Mouse (Mus musculus) CH12.LX (cell line): ENCODE measurements around the gene Pitpna. TPM values are rescaled to one million over a fixed set of nuclear protein-coding genes. Genes with fewer than 3 reads are reported as not detected.

Experiments
- DNase-seq: peaks from one replicate; pipeline ENCODE4 v3.0.0-alpha.2; 2013; ENCODE audit errors: extremely low read depth
- H3K27ac ChIP-seq: 2 replicates; pipeline ENCODE4 v1.5.1; 2012; ENCODE audit warnings: low read depth, mild to moderate bottlenecking, control low read depth, moderate library complexity; ENCODE audit not compliant: insufficient read depth
- H3K27me3 ChIP-seq: replicated peaks from 2 replicates; pipeline ENCODE3; 2012; ENCODE audit warnings: inconsistent platforms
- H3K36me3 ChIP-seq, 2 experiments: replicated peaks in 1 of 2; 2 replicates each; pipeline versions ENCODE3 to v1.6.1; 2012; ENCODE audit warnings: inconsistent platforms in 1 of 2, low read length in 1 of 2, mild to moderate bottlenecking in 1 of 2, mixed read lengths in 1 of 2, moderate library complexity in 1 of 2; ENCODE audit not compliant: control insufficient read depth in 1 of 2, insufficient read depth in 1 of 2
- H3K4me1 ChIP-seq, 2 experiments: 2 replicates each; pipeline ENCODE4 v1.6.1; 2012; ENCODE audit warnings: inconsistent platforms in 1 of 2, moderate library complexity in 1 of 2; ENCODE audit not compliant: insufficient read depth in 2 of 2, control insufficient read depth in 1 of 2
- H3K4me2 ChIP-seq: 2 replicates; pipeline ENCODE4 v1.6.1; 2012; ENCODE audit warnings: low read depth, mild to moderate bottlenecking, control low read depth; ENCODE audit not compliant: poor library complexity, insufficient read depth, severe bottlenecking
- H3K4me3 ChIP-seq, 3 experiments: fragments of 150-350 bp in 1 of 3; sonication (generic) in 1 of 3; replicated peaks in 1 of 3; 2 replicates each; pipeline versions ENCODE3 to v1.5.1; 2011 to 2012; ENCODE audit warnings: low read depth in 2 of 3, low read length in 2 of 3, mild to moderate bottlenecking in 2 of 3, moderate library complexity in 2 of 3, control low read depth in 1 of 3, improper control_type of control experiment in 1 of 3, inconsistent platforms in 1 of 3, mixed read lengths in 1 of 3; ENCODE audit not compliant: poor library complexity in 1 of 3
- H3K79me2 ChIP-seq: replicated peaks from 2 replicates; pipeline ENCODE4 v1.6.1; 2012; ENCODE audit warnings: mild to moderate bottlenecking, moderate library complexity; ENCODE audit not compliant: control insufficient read depth, poor library complexity, insufficient read depth, severe bottlenecking; ENCODE audit errors: extremely low read depth
- H3K9ac ChIP-seq: 2 replicates; pipeline ENCODE4 v1.6.1; 2012; ENCODE audit warnings: low read depth, mild to moderate bottlenecking, control low read depth, moderate library complexity; ENCODE audit not compliant: insufficient read depth
- H3K9me3 ChIP-seq: replicated peaks from 2 replicates; pipeline ENCODE3; 2012; ENCODE audit warnings: low read length, inconsistent platforms, mixed read lengths
- CHD2 ChIP-seq: IDR thresholded peaks from 2 replicates; pipeline ENCODE4 v1.6.1; 2011; ENCODE audit warnings: low read length, improper control_type of control experiment
- ELF1 ChIP-seq: IDR thresholded peaks from 2 replicates; pipeline ENCODE4 v1.6.1; 2014; ENCODE audit warnings: low read depth, mild to moderate bottlenecking, inconsistent platforms, low read length, improper control_type of control experiment
- EP300 ChIP-seq: IDR thresholded peaks from 2 replicates; pipeline ENCODE4 v1.6.1; 2011; ENCODE audit warnings: low read length, improper control_type of control experiment
- GABPA ChIP-seq: IDR thresholded peaks from 2 replicates; pipeline ENCODE4 v1.6.1; 2012; ENCODE audit warnings: low read depth, low read length, improper control_type of control experiment, inconsistent platforms; ENCODE audit not compliant: insufficient replicate concordance
- HCFC1 ChIP-seq: IDR thresholded peaks from 2 replicates; pipeline ENCODE4 v1.6.1; 2012; ENCODE audit warnings: low read depth, mild to moderate bottlenecking, inconsistent platforms, low read length, improper control_type of control experiment
- MAFK ChIP-seq: IDR thresholded peaks from 2 replicates; pipeline ENCODE4 v1.6.1; 2011; ENCODE audit warnings: low read length, improper control_type of control experiment; ENCODE audit not compliant: insufficient replicate concordance
- MAZ ChIP-seq: IDR thresholded peaks from 2 replicates; pipeline ENCODE4 v1.6.1; 2012; ENCODE audit warnings: low read depth, mild to moderate bottlenecking, inconsistent platforms, low read length, improper control_type of control experiment, moderate library complexity
- PAX5 ChIP-seq: IDR thresholded peaks from 2 replicates; pipeline ENCODE4 v1.6.1; 2012; ENCODE audit warnings: low read length, inconsistent platforms, mixed read lengths
- RCOR1 ChIP-seq: conservative IDR thresholded peaks from 2 replicates; pipeline ENCODE4 v1.6.1; 2012; ENCODE audit warnings: low read depth, mild to moderate bottlenecking, inconsistent platforms, low read length, improper control_type of control experiment
- SMC3 ChIP-seq: IDR thresholded peaks from 2 replicates; pipeline ENCODE4 v1.6.1; 2011; ENCODE audit warnings: low read depth, low read length, improper control_type of control experiment
- TCF12 ChIP-seq: IDR thresholded peaks from 2 replicates; pipeline ENCODE4 v1.6.1; 2014; ENCODE audit warnings: low read depth, mild to moderate bottlenecking, inconsistent platforms, low read length, improper control_type of control experiment
- UBTF ChIP-seq: IDR thresholded peaks from 2 replicates; pipeline ENCODE4 v1.6.1; 2012; ENCODE audit warnings: low read depth, mild to moderate bottlenecking, inconsistent platforms, low read length, improper control_type of control experiment, moderate library complexity
- USF2 ChIP-seq: conservative IDR thresholded peaks from 2 replicates; pipeline ENCODE4 v1.6.1; 2011; ENCODE audit warnings: low read depth, low read length, improper control_type of control experiment
- ZMIZ1 ChIP-seq: IDR thresholded peaks from 2 replicates; pipeline ENCODE4 v1.6.1; 2012; ENCODE audit warnings: low read depth, mild to moderate bottlenecking, inconsistent platforms, low read length, improper control_type of control experiment
- dilution Hi-C: fragments of 300-500 bp; cut with MboI; formaldehyde crosslinking; loops from 2 replicates; pipeline ENCODE4 v1.14.3; 2020; ENCODE audit warnings: low sequenced_read_pairs; ENCODE audit not compliant: extremely low pct_unique_long_range_greater_than_20kb, extremely low pct_ligation_motif_present
- in situ Hi-C: fragments of 300-500 bp; cut with MboI; formaldehyde crosslinking; loops from 3 replicates; pipeline ENCODE4 v1.14.3; 2019; ENCODE audit warnings: low sequenced_read_pairs, low pct_ligation_motif_present, low pct_unique_long_range_greater_than_20kb, mixed read lengths
- polyA plus RNA-seq: library from polyadenylated mRNA; unstranded; fragments of >175 nt; gene quantifications from 2 replicates; pipeline ENCODE4 v1.2.1, GENCODE M21; 2012; ENCODE audit warnings: low read depth; ENCODE audit not compliant: insufficient read length
- total RNA-seq, 2 experiments: library from RNA; depleted of rRNA; stranded (reverse); fragments of 300-350 nt in 1 of 2; fragments of >200 nt in 1 of 2; gene quantifications; 2 replicates each; pipeline ENCODE4 v1.2.3; 2012 to 2014

Pitpna gene
- total and polyA plus RNA-seq, 3 experiments: 61.8 to 243 (median 80.7) TPM

- TF ChIP-seq MAFK: no peak
- TF ChIP-seq GABPA: no peak
- no peak for TF ChIP-seq UBTF
- no peak for TF ChIP-seq TCF12
- TF ChIP-seq RCOR1: no peak
- in situ Hi-C loops (no loop called here), dilution Hi-C loops (no loop called here)
- no peak overlapping the region for H3K4me2 ChIP-seq
- no peaks in the 10 kb centered on the region for H3K79me2 ChIP-seq
- H3K9me3 ChIP-seq: no peaks in the 10 kb centered on the region
- no peak for DNase-seq
- H3K4me3 ChIP-seq: no peak overlapping the region
- no peak overlapping the region for H3K9ac ChIP-seq
- peaks cover 11 to 19% of the 10 kb centered on the region in 2 experiments for H3K4me1 ChIP-seq
- no peaks in the 10 kb centered on the region for H3K36me3 ChIP-seq
- H3K27me3 ChIP-seq: no peaks in the 10 kb centered on the region
- H3K27ac ChIP-seq: no peak overlapping the region
Observed at GRCm38 (mm10) chr11:75578609-75579008, 9.3 kb upstream of the Pitpna start.

DNA sequence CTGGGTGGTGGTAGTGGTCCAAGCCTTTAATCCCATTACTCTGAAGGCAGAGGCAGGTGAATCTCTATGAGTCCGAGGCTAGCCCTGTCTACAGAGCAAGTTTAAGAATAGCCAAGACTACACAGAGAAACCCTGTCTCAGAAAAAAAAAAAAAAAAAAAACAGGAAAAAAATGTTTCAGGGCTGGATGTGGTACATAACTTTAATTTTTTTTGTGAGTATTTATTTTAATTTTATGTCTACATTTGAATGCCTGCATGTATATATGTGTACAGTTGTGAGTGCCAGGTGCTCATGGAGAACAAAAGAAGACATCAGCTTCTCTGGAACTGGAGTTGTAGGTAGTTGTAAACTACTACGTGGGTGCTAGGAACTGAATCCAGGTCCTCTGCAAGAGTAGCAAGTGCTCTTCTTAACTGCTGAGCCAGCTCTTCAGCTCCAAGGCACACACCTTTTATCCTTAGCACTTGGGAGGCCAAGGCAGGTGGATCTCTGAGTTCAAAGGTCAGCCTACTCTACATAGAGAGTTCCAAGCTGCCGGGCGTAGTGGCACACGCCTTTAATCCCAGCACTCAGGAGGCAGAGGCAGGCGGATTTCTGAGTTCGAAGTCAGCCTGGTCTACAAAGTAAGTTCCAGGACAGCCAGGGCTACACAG, 6.3 kb upstream of the Pitpna start:
- no peak overlapping the region for H3K4me3 ChIP-seq
- in situ Hi-C loops: no loop called here

DNA sequence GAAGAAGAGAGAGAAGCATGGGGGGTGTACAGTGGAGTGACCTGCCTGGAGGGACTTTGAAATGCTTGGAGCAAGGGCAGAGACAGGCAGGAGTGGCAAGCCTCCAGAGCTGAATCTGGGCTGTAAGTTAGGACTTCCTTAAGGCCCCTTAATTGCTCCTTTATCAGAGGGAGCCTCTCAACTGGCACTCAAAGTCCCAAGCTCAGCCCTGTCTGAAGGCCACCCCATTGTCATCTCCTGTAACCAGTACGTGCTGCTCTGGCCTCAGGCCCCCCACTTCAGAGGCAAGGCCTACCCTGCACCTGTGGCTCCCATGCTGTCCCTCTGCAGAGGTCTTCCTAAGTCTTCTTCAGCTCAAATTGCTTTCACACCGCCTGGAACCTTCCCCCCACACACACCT, 4.4 kb upstream of the Pitpna start:
- dilution Hi-C loops: no loop called here
- H3K36me3 ChIP-seq: no peaks in the 10 kb centered on the region
- no peaks in the 10 kb centered on the region for H3K27me3 ChIP-seq
- H3K4me3 ChIP-seq: no peak overlapping the region
- H3K4me2 ChIP-seq: no peak overlapping the region
- peaks cover 3 to 22% of the 10 kb centered on the region in 2 experiments; a peak in 3 of 4 replicates for H3K4me1 ChIP-seq
- in situ Hi-C loops: no loop called here
- peaks cover 3% of the 10 kb centered on the region for H3K79me2 ChIP-seq
- TF ChIP-seq EP300: no peak
- TF ChIP-seq ELF1: no peak
- TF ChIP-seq PAX5: no peak
- no peak for TF ChIP-seq MAZ
- TF ChIP-seq GABPA: no peak
- TF ChIP-seq CHD2: no peak
- no peak for TF ChIP-seq SMC3
- TF ChIP-seq ZMIZ1: no peak
- TF ChIP-seq, all 38 proteins: peak for 0
- Histone ChIP-seq H3K9me3 (no peaks in the 10 kb centered on the region), H3K9ac (no peak overlapping the region), H3K27ac (no peak overlapping the region)
- DNase-seq: no peak

More for the DNA sequence above, 6.3 kb upstream of the Pitpna start:
- Histone ChIP-seq H3K4me1 (peaks cover 0 to 13% of the 10 kb centered on the region in 2 experiments; a peak in 2 of 4 replicates), H3K79me2 (no peaks in the 10 kb centered on the region)
- dilution Hi-C loops: no loop called here
- DNase-seq: no peak
- TF ChIP-seq HCFC1 (no peak), USF2 (no peak)
- TF ChIP-seq, all 38 proteins: peak for 0
- Histone ChIP-seq H3K9me3 (no peaks in the 10 kb centered on the region), H3K27ac (no peak overlapping the region), H3K4me2 (no peak overlapping the region), H3K27me3 (no peaks in the 10 kb centered on the region), H3K36me3 (no peaks in the 10 kb centered on the region), H3K9ac (no peak overlapping the region)
